Mouse (Mus musculus) MEL (cell line): ENCODE data around the gene Pitpnc1. TPM values are rescaled to one million over a fixed set of nuclear protein-coding genes. Genes with fewer than 3 reads are reported as not detected.

Experiments
- DNase-seq: peaks from one replicate; pipeline ENCODE4 v3.0.0; 2011; ENCODE audit warnings: low read depth, low spot score
- H3K27ac ChIP-seq: 2 replicates; pipeline ENCODE4 v1.5.1; 2012; ENCODE audit warnings: low read depth, mild to moderate bottlenecking, control low read depth, low read length, moderate library complexity; ENCODE audit not compliant: control insufficient read depth
- H3K27me3 ChIP-seq, 2 experiments: fragments of 150-350 bp in 1 of 2; sonication (generic) in 1 of 2; 2 replicates each; pipeline ENCODE4 v1.6.1; 2012; ENCODE audit warnings: low read length in 2 of 2, mild to moderate bottlenecking in 2 of 2, improper control_type of control experiment in 1 of 2, moderate library complexity in 1 of 2; ENCODE audit not compliant: insufficient read depth in 2 of 2, control insufficient read depth in 1 of 2
- H3K36me3 ChIP-seq, 2 experiments: 2 replicates each; pipeline ENCODE4 v1.6.1; 2012 to 2014; ENCODE audit warnings: low read length in 2 of 2, improper control_type of control experiment in 1 of 2, inconsistent platforms in 1 of 2, mild to moderate bottlenecking in 1 of 2; ENCODE audit not compliant: insufficient read depth in 2 of 2, control insufficient read depth in 1 of 2
- H3K4me1 ChIP-seq, 2 experiments: fragments of 150-350 bp in 1 of 2; sonication (generic) in 1 of 2; 2 replicates each; pipeline ENCODE4 v1.6.1; 2012; ENCODE audit warnings: low read length in 2 of 2, improper control_type of control experiment in 1 of 2, mild to moderate bottlenecking in 1 of 2; ENCODE audit not compliant: insufficient read depth in 2 of 2, control insufficient read depth in 1 of 2
- H3K4me3 ChIP-seq, 2 experiments: fragments of 150-350 bp in 1 of 2; sonication (generic) in 1 of 2; 2 replicates each; pipeline ENCODE4 v1.5.1; 2012; ENCODE audit warnings: low read depth in 2 of 2, low read length in 2 of 2, mild to moderate bottlenecking in 2 of 2, moderate library complexity in 2 of 2, control low read depth in 1 of 2, improper control_type of control experiment in 1 of 2; ENCODE audit not compliant: control insufficient read depth in 1 of 2, insufficient read depth in 1 of 2
- H3K79me2 ChIP-seq: 2 replicates; pipeline ENCODE4 v1.6.1; 2012; ENCODE audit warnings: mild to moderate bottlenecking, low read length, moderate library complexity; ENCODE audit not compliant: control insufficient read depth, poor library complexity, insufficient read depth
- H3K9ac ChIP-seq: 2 replicates; pipeline ENCODE4 v1.6.1; 2012; ENCODE audit warnings: low read depth, mild to moderate bottlenecking, control low read depth, low read length, moderate library complexity; ENCODE audit not compliant: control insufficient read depth, poor library complexity, severe bottlenecking
- H3K9me3 ChIP-seq: fragments of 150-350 bp; sonication (generic); replicated peaks from 2 replicates; pipeline ENCODE4 v1.6.1; 2012; ENCODE audit warnings: mild to moderate bottlenecking, low read length, improper control_type of control experiment, moderate library complexity; ENCODE audit not compliant: insufficient read depth
- BHLHE40 ChIP-seq: IDR thresholded peaks from 2 replicates; pipeline ENCODE4 v1.6.1; 2012; ENCODE audit warnings: low read depth, mild to moderate bottlenecking, inconsistent platforms, low read length, improper control_type of control experiment, borderline replicate concordance
- CHD1 ChIP-seq: IDR thresholded peaks from 2 replicates; pipeline ENCODE4 v1.6.1; 2012; ENCODE audit warnings: low read depth, mild to moderate bottlenecking, inconsistent platforms, low read length, improper control_type of control experiment
- CHD2 ChIP-seq: IDR thresholded peaks from 2 replicates; pipeline ENCODE4 v1.6.1; 2011; ENCODE audit warnings: low read length, improper control_type of control experiment
- CTCF ChIP-seq, 3 experiments: IDR thresholded peaks in 2 of 3; conservative IDR thresholded peaks in 1 of 3; 2 replicates each; pipeline ENCODE4 v1.5.1; 2011 to 2012; ENCODE audit warnings: low read length in 3 of 3, low read depth in 2 of 3, mild to moderate bottlenecking in 2 of 3, improper control_type of control experiment in 1 of 3, inconsistent platforms in 1 of 3, mixed read lengths in 1 of 3, moderate library complexity in 1 of 3; ENCODE audit not compliant: control insufficient read depth in 1 of 3, insufficient read depth in 1 of 3, poor library complexity in 1 of 3, severe bottlenecking in 1 of 3
- E2F4 ChIP-seq: IDR thresholded peaks from 2 replicates; pipeline ENCODE4 v1.6.1; 2011; ENCODE audit warnings: low read depth, low read length, improper control_type of control experiment, borderline replicate concordance
- ELF1 ChIP-seq: IDR thresholded peaks from 2 replicates; pipeline ENCODE4 v1.6.1; 2014; ENCODE audit warnings: low read depth, mild to moderate bottlenecking, inconsistent platforms, low read length, improper control_type of control experiment, moderate library complexity
- EP300 ChIP-seq, 2 experiments: IDR thresholded peaks; 2 replicates each; pipeline ENCODE4 v1.6.1; 2011; ENCODE audit warnings: improper control_type of control experiment in 2 of 2, low read length in 2 of 2, low read depth in 1 of 2, mild to moderate bottlenecking in 1 of 2
- ETS1 ChIP-seq: IDR thresholded peaks from 2 replicates; pipeline ENCODE4 v1.6.1; 2012; ENCODE audit warnings: low read depth, mild to moderate bottlenecking, inconsistent platforms, low read length, improper control_type of control experiment, moderate library complexity
- GABPA ChIP-seq: IDR thresholded peaks from 2 replicates; pipeline ENCODE4 v1.6.1; 2012; ENCODE audit warnings: low read depth, mild to moderate bottlenecking, inconsistent platforms, low read length, improper control_type of control experiment, moderate library complexity
- GATA1 ChIP-seq: IDR thresholded peaks from 2 replicates; pipeline ENCODE4 v1.6.1; 2011; ENCODE audit warnings: low read depth, low read length, improper control_type of control experiment
- HCFC1 ChIP-seq: IDR thresholded peaks from 2 replicates; pipeline ENCODE4 v1.6.1; 2012; ENCODE audit warnings: low read depth, mild to moderate bottlenecking, inconsistent platforms, low read length, improper control_type of control experiment, moderate library complexity
- JUND ChIP-seq: IDR thresholded peaks from 2 replicates; pipeline ENCODE4 v1.6.1; 2011; ENCODE audit warnings: low read depth, mild to moderate bottlenecking, improper control_type of control experiment, low read length
- KAT2A ChIP-seq: conservative IDR thresholded peaks from 2 replicates; pipeline ENCODE4 v1.6.1; 2012; ENCODE audit warnings: low read depth, low read length, improper control_type of control experiment, inconsistent platforms
- MAX ChIP-seq: IDR thresholded peaks from 2 replicates; pipeline ENCODE4 v1.6.1; 2011; ENCODE audit warnings: low read length, improper control_type of control experiment
- MAZ ChIP-seq: IDR thresholded peaks from 2 replicates; pipeline ENCODE4 v1.6.1; 2012; ENCODE audit warnings: low read depth, mild to moderate bottlenecking, inconsistent platforms, low read length, improper control_type of control experiment
- MEF2A ChIP-seq: IDR thresholded peaks from 2 replicates; pipeline ENCODE4 v1.6.1; 2014; ENCODE audit warnings: low read depth, mild to moderate bottlenecking, inconsistent platforms, low read length, improper control_type of control experiment; ENCODE audit not compliant: poor library complexity, insufficient replicate concordance, severe bottlenecking; ENCODE audit errors: extremely low read depth
- MXI1 ChIP-seq: IDR thresholded peaks from 2 replicates; pipeline ENCODE4 v1.6.1; 2011; ENCODE audit warnings: mild to moderate bottlenecking, low read depth, low read length, improper control_type of control experiment
- NRF1 ChIP-seq: IDR thresholded peaks from 2 replicates; pipeline ENCODE4 v1.6.1; 2014; ENCODE audit warnings: low read depth, mild to moderate bottlenecking, inconsistent platforms, low read length, improper control_type of control experiment, moderate library complexity; ENCODE audit not compliant: poor library complexity, insufficient read depth, severe bottlenecking
- POLR2A ChIP-seq, 2 experiments: IDR thresholded peaks; 2 replicates each; pipeline ENCODE4 v1.6.1; 2011 to 2012; ENCODE audit warnings: low read length in 2 of 2, mild to moderate bottlenecking in 2 of 2, control low read depth in 1 of 2, improper control_type of control experiment in 1 of 2, low read depth in 1 of 2, moderate library complexity in 1 of 2; ENCODE audit not compliant: control insufficient read depth in 1 of 2, insufficient read depth in 1 of 2, poor library complexity in 1 of 2
- POLR2AphosphoS2 ChIP-seq: IDR thresholded peaks from 2 replicates; pipeline ENCODE4 v1.6.1; 2011; ENCODE audit warnings: low read length, improper control_type of control experiment
- SIN3A ChIP-seq: IDR thresholded peaks from 2 replicates; pipeline ENCODE4 v1.6.1; 2012; ENCODE audit warnings: low read length, improper control_type of control experiment, inconsistent platforms
- SMC3 ChIP-seq: IDR thresholded peaks from 2 replicates; pipeline ENCODE4 v1.6.1; 2011; ENCODE audit warnings: low read depth, low read length, improper control_type of control experiment
- TAL1 ChIP-seq: IDR thresholded peaks from 2 replicates; pipeline ENCODE4 v1.6.1; 2012; ENCODE audit warnings: mild to moderate bottlenecking, inconsistent platforms, low read length, moderate library complexity, mixed read lengths
- TBP ChIP-seq: IDR thresholded peaks from 2 replicates; pipeline ENCODE4 v1.8.0; 2011; ENCODE audit warnings: low read depth, low read length, improper control_type of control experiment
- TCF12 ChIP-seq: IDR thresholded peaks from 2 replicates; pipeline ENCODE4 v1.6.1; 2014; ENCODE audit warnings: low read depth, mild to moderate bottlenecking, inconsistent platforms, low read length, improper control_type of control experiment, moderate library complexity
- USF1 ChIP-seq: IDR thresholded peaks from 2 replicates; pipeline ENCODE4 v1.6.1; 2014; ENCODE audit warnings: low read depth, mild to moderate bottlenecking, inconsistent platforms, low read length, improper control_type of control experiment, moderate library complexity
- USF2 ChIP-seq, 2 experiments: IDR thresholded peaks; 2 replicates each; pipeline ENCODE4 v1.6.1; 2011 to 2012; ENCODE audit warnings: improper control_type of control experiment in 2 of 2, low read length in 2 of 2, borderline replicate concordance in 1 of 2, inconsistent platforms in 1 of 2, low read depth in 1 of 2, mild to moderate bottlenecking in 1 of 2; ENCODE audit not compliant: insufficient read depth in 1 of 2
- ZKSCAN1 ChIP-seq: IDR thresholded peaks from 2 replicates; pipeline ENCODE4 v1.6.1; 2012; ENCODE audit warnings: low read depth, mild to moderate bottlenecking, inconsistent platforms, low read length, improper control_type of control experiment, moderate library complexity
- ZMIZ1 ChIP-seq: IDR thresholded peaks from 2 replicates; pipeline ENCODE4 v1.6.1; 2012; ENCODE audit warnings: low read depth, mild to moderate bottlenecking, inconsistent platforms, low read length, improper control_type of control experiment, moderate library complexity
- ZNF384 ChIP-seq: IDR thresholded peaks from 2 replicates; pipeline ENCODE4 v1.6.1; 2012; ENCODE audit warnings: low read depth, mild to moderate bottlenecking, inconsistent platforms, low read length, improper control_type of control experiment
- polyA plus RNA-seq, 2 experiments: library from polyadenylated mRNA; stranded (reverse) in 1 of 2; unstranded in 1 of 2; fragments of >175 nt in 1 of 2; fragments of >200 nt in 1 of 2; gene quantifications; 2 replicates each; pipeline versions ENCODE4 v1.2.1 to v1.2.4; 2012; ENCODE audit warnings: low replicate concordance in 2 of 2, low read depth in 1 of 2; ENCODE audit not compliant: insufficient read length in 2 of 2, insufficient read depth in 1 of 2, missing spikeins in 1 of 2
- total RNA-seq: library from RNA; depleted of rRNA; stranded (reverse); fragments of 300-350 nt; gene quantifications from 2 replicates; pipeline ENCODE4 v1.2.3, GENCODE M21; 2012

Pitpnc1 gene
- total and polyA plus RNA-seq, 3 experiments = 19.3 to 25.3 TPM; not detected in 1

- TF ChIP-seq HCFC1 (peak; percentile 33; the same call in 1 of the 2 replicates), POLR2A (IDR thresholded peaks at IDR 0.05; ENCODE audit: control insufficient read depth in 1 of 2, insufficient read depth in 1 of 2, low read depth in 1 of 2, low read length in 2 of 2, poor library complexity in 1 of 2) (peak in 1 of 2 experiments; percentile 56; a peak in 1 of 4 replicates), CTCF (IDR thresholded peaks at IDR 0.05 in 2 of 3, conservative IDR thresholded peaks at IDR 0.05 in 1 of 3; ENCODE audit: control insufficient read depth in 1 of 3, insufficient read depth in 1 of 3, low read depth in 2 of 3, low read length in 3 of 3, poor library complexity in 1 of 3, severe bottlenecking in 1 of 3) (0 out of 6 replicates have a peak, but pooled peaks of 1 of the 3 experiments have one; percentile 1), CHD1 (peak; percentile 62; the same call in 1 of the 2 replicates), POLR2AphosphoS2 (peak; percentile 45; the same call in 1 of the 2 replicates), EP300 (IDR thresholded peaks at IDR 0.05; ENCODE audit: low read depth in 1 of 2, low read length in 2 of 2) (no peak), MXI1 (peak; percentile 19; the same call in 1 of the 2 replicates)
Measured at GRCm38 (mm10) chr11:107469523-107470371, 752 bp downstream of the Pitpnc1 start (continued).

GRCm38 (mm10) chr11:107469031-107469522 lies 1.4 kb downstream of the Pitpnc1 start:
- no peaks in the 10 kb centered on the region for H3K9me3 ChIP-seq
- H3K4me3 ChIP-seq = peak overlapping the region; percentile 88 to 89
- H3K79me2 ChIP-seq = peaks cover 55% of the 10 kb centered on the region
- peak; percentile 90 for DNase-seq
- peak overlapping the region; percentile 93 for H3K9ac ChIP-seq
- H3K36me3 ChIP-seq = peaks cover 0 to 34% of the 10 kb centered on the region in 2 experiments; a peak in 2 of 4 replicates
- no peaks in the 10 kb centered on the region for H3K27me3 ChIP-seq
- H3K4me1 ChIP-seq = peaks cover 19 to 31% of the 10 kb centered on the region in 2 experiments
- H3K27ac ChIP-seq = peak overlapping the region; percentile 99
- TF ChIP-seq GABPA (no peak), NRF1 (peak; percentile 65), ETS1 (no peak; the same call in 1 of the 2 replicates), POLR2AphosphoS2 (no peak), ZMIZ1 (no peak), BHLHE40 (no peak), ELF1 (no peak), ZNF384 (0 out of 2 replicates have a peak, but pooled peaks have one; percentile 8), HCFC1 (peak; percentile 59; the same call in 1 of the 2 replicates), POLR2A (IDR thresholded peaks at IDR 0.05; ENCODE audit: control insufficient read depth in 1 of 2, insufficient read depth in 1 of 2, low read depth in 1 of 2, low read length in 2 of 2, poor library complexity in 1 of 2) (no peak; a peak in 2 of 4 replicates), CHD1 (no peak), GATA1 (no peak), MEF2A (no peak), SMC3 (peak; percentile 83), MAZ (peak; percentile 92), KAT2A (no peak), JUND (no peak), USF1 (no peak), CTCF (IDR thresholded peaks at IDR 0.05 in 2 of 3, conservative IDR thresholded peaks at IDR 0.05 in 1 of 3; ENCODE audit: control insufficient read depth in 1 of 3, insufficient read depth in 1 of 3, low read depth in 2 of 3, low read length in 3 of 3, poor library complexity in 1 of 3, severe bottlenecking in 1 of 3) (peak; percentile 74 to 96 (median 92)), ZKSCAN1 (no peak), MAX (no peak), TCF12 (peak; percentile 36; the same call in 1 of the 2 replicates), USF2 (IDR thresholded peaks at IDR 0.05; ENCODE audit: borderline replicate concordance in 1 of 2, insufficient read depth in 1 of 2, low read depth in 1 of 2, low read length in 2 of 2) (no peak), CHD2 (no peak), TAL1 (no peak), SIN3A (peak; percentile 59), TBP (no peak), E2F4 (no peak)
